Mouse (Mus musculus) induced T-regulatory cell, adult 2 months (primary cell): ENCODE results near the gene Gm10203.
"Not testable (repeated sequence)": the region's sequence is repeated elsewhere in the genome, so short reads cannot be mapped to it uniquely, and the experiment has no call there.

ENCODE experiments used
- DNase-seq: peaks from one replicate; pipeline ENCODE4 v3.0.0-alpha.2; 2012; ENCODE audit warnings: low read depth

Gene Gm10203

GRCm38 (mm10) chr6:149134391-149135150 lies 4.6 kb downstream of the Gm10203 start:
- DNase-seq, result no peak

- no peak for DNase-seq
Measured at GRCm38 (mm10) chr6:149135631-149136030, 5.7 kb downstream of the Gm10203 start.

- no peak for DNase-seq
Measured at GRCm38 (mm10) chr6:149137936-149138335, 8.0 kb downstream of the Gm10203 start.

- peak; percentile 56 for DNase-seq
Measured at GRCm38 (mm10) chr6:149139011-149139410, 9.0 kb downstream of the Gm10203 start.

- peak; percentile 24 for DNase-seq
Measured at GRCm38 (mm10) chr6:149139471-149139870, 9.5 kb downstream of the Gm10203 start, which contains the start of gene Etfbkmt. Gene Etfbkmt (plus strand): TSS chr6:149139849.

- DNase-seq, result peak; percentile 96
Measured at GRCm38 (mm10) chr6:149141393-149142173, 11.6 kb downstream of the Gm10203 start.

GRCm38 (mm10) chr6:149145143-149145542 lies 15.2 kb downstream of the Gm10203 start:
- DNase-seq, result no peak

GRCm38 (mm10) chr6:149148436-149149229 lies 18.7 kb downstream of the Gm10203 start:
- no peak for DNase-seq

- no peak for DNase-seq
Measured at GRCm38 (mm10) chr6:149152119-149152518, 22.1 kb downstream of the Gm10203 start.

GRCm38 (mm10) chr6:149153473-149154115 lies 23.6 kb downstream of the Gm10203 start:
- no peak for DNase-seq

- DNase-seq, result no peak
Measured at GRCm38 (mm10) chr6:149154116-149155030, 24.4 kb downstream of the Gm10203 start.

- DNase-seq, result no peak
Measured at GRCm38 (mm10) chr6:149155031-149155841, 25.3 kb downstream of the Gm10203 start.

- not testable (repeated sequence) for DNase-seq
Measured at GRCm38 (mm10) chr6:149167038-149167437, 37.1 kb downstream of the Gm10203 start.

GRCm38 (mm10) chr6:149167672-149168071 lies 37.7 kb downstream of the Gm10203 start:
- DNase-seq, result no peak

- no peak for DNase-seq
Measured at GRCm38 (mm10) chr6:149168436-149168835, 38.5 kb downstream of the Gm10203 start.

GRCm38 (mm10) chr6:149169965-149170364 lies 40.0 kb downstream of the Gm10203 start:
- not testable (repeated sequence) for DNase-seq

GRCm38 (mm10) chr6:149173831-149174625 lies 44.1 kb downstream of the Gm10203 start:
- no peak for DNase-seq

GRCm38 (mm10) chr6:149174932-149175570 lies 45.1 kb downstream of the Gm10203 start:
- no peak for DNase-seq
